Mouse (Mus musculus): ENCODE data around the gene Apod.

- TF ChIP-seq CTCF (IDR thresholded peaks at IDR 0.05; ENCODE audit: low read depth, low read length) (no peak), POLR2A (IDR thresholded peaks at IDR 0.05; ENCODE audit: extremely low read depth, insufficient read depth, low read length) (no peak)
Measured at GRCm38 (mm10) chr16:31249401-31249800, 65.2 kb downstream of the Apod start.
